Mouse (Mus musculus) myocyte (in vitro differentiated cells): ENCODE measurements at regions not wholly inside any gene's neighbourhood (a gene's known extent, or its start where the extent isn't known, plus 50 kb on each side); places are given as distances from the start of the nearest gene placed in this dataset.

Experiments used
- H3K27me3 ChIP-seq: one replicate; pipeline ENCODE4 v1.6.1; 2011; ENCODE audit not compliant: control insufficient read depth, insufficient read depth, insufficient read length
- H3K36me3 ChIP-seq: one replicate; pipeline ENCODE4 v1.6.1; 2011; ENCODE audit not compliant: control insufficient read depth, insufficient read depth
- H3K4me2 ChIP-seq: one replicate; pipeline ENCODE4 v1.6.1; 2011; ENCODE audit warnings: low read depth, control low read depth
- H3K4me3 ChIP-seq: one replicate; pipeline ENCODE4 v1.5.1; 2011; ENCODE audit warnings: mild to moderate bottlenecking, control low read depth, moderate library complexity
- H3K79me2 ChIP-seq: one replicate; pipeline ENCODE4 v1.6.1; 2011; ENCODE audit not compliant: control insufficient read depth, insufficient read depth
- H3ac ChIP-seq: one replicate; pipeline ENCODE4 v1.6.1; 2011; ENCODE audit not compliant: control insufficient read depth, insufficient read length
- CEBPB ChIP-seq: IDR thresholded peaks from 2 replicates; pipeline ENCODE4 v1.6.1; 2011; ENCODE audit warnings: mild to moderate bottlenecking, moderate library complexity; ENCODE audit not compliant: poor library complexity, insufficient read depth, severe bottlenecking
- E2F4 ChIP-seq: IDR thresholded peaks from one replicate; pipeline ENCODE4 v1.6.1; 2011; ENCODE audit warnings: mild to moderate bottlenecking, control low read depth, moderate library complexity; ENCODE audit not compliant: insufficient read depth
- MAX ChIP-seq: IDR thresholded peaks from one replicate; pipeline ENCODE4 v1.6.1; 2011; ENCODE audit warnings: low read depth, mild to moderate bottlenecking, control low read depth
- MYOD1 ChIP-seq, 3 experiments: IDR thresholded peaks; one replicate each; pipeline ENCODE4 v1.6.1; 2011; ENCODE audit warnings: control low read depth in 2 of 3, low read depth in 2 of 3, mild to moderate bottlenecking in 2 of 3, moderate library complexity in 1 of 3; ENCODE audit not compliant: insufficient read length in 2 of 3, control insufficient read depth in 1 of 3
- MYOG ChIP-seq, 3 experiments: IDR thresholded peaks; one replicate each; pipeline ENCODE4 v1.6.1; 2011; ENCODE audit warnings: control low read depth in 2 of 3, low read depth in 2 of 3, mild to moderate bottlenecking in 2 of 3; ENCODE audit not compliant: insufficient read length in 2 of 3, control insufficient read depth in 1 of 3, insufficient read depth in 1 of 3
- POLR2A ChIP-seq: IDR thresholded peaks from one replicate; pipeline ENCODE4 v1.6.1; 2011; ENCODE audit warnings: low read depth, mild to moderate bottlenecking, control low read depth, moderate library complexity; ENCODE audit not compliant: insufficient read length
- POLR2AphosphoS2 ChIP-seq: IDR thresholded peaks from one replicate; pipeline ENCODE4 v1.6.1; 2011; ENCODE audit warnings: low read depth, control low read depth; ENCODE audit not compliant: insufficient read length
- REST ChIP-seq: IDR thresholded peaks from one replicate; pipeline ENCODE4 v1.6.1; 2011; ENCODE audit warnings: mild to moderate bottlenecking, control low read depth, moderate library complexity; ENCODE audit not compliant: insufficient read depth, insufficient read length
- SRF ChIP-seq: IDR thresholded peaks from one replicate; pipeline ENCODE4 v1.6.1; 2011; ENCODE audit warnings: low read depth; ENCODE audit not compliant: control insufficient read depth, insufficient read length
- TCF12 ChIP-seq: IDR thresholded peaks from one replicate; pipeline ENCODE4 v1.6.1; 2011; ENCODE audit warnings: mild to moderate bottlenecking, control low read depth; ENCODE audit not compliant: poor library complexity, insufficient read depth, severe bottlenecking
- TCF3 ChIP-seq: IDR thresholded peaks from one replicate; pipeline ENCODE4 v1.6.1; 2011; ENCODE audit warnings: low read depth, control low read depth; ENCODE audit not compliant: insufficient read length
- USF1 ChIP-seq: IDR thresholded peaks from one replicate; pipeline ENCODE4 v1.6.1; 2011; ENCODE audit warnings: low read depth, mild to moderate bottlenecking, control low read depth, moderate library complexity

DNA sequence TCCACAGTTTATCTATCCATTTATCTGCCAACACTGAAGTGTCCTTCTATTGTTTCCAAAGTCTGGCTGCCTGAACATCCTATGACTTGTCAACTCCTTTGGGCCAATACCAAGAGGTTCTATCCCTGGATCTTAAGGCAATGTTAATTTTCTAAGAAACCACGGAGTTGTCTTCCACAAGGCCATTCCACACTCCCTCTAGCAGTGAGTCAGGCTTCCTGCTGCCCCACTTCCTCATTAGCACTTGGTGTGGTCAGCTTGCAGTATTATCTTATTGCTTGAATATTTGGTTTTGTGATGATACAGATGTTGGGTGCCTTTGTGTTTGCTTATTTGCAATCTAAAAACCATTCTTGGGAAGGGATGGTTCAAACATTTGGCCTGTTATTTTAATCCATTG, 87.5 kb upstream of the Ppp2r2d start:
- TF ChIP-seq SRF (no peak), E2F4 (no peak), MYOG (IDR thresholded peaks at IDR 0.05; ENCODE audit: control insufficient read depth in 1 of 3, insufficient read depth in 1 of 3, insufficient read length in 2 of 3, low read depth in 2 of 3) (no peak), MYOD1 (IDR thresholded peaks at IDR 0.05; ENCODE audit: control insufficient read depth in 1 of 3, insufficient read length in 2 of 3, low read depth in 2 of 3) (no peak), TCF12 (no peak), TCF3 (no peak), MAX (no peak), POLR2A (no peak), POLR2AphosphoS2 (no peak), CEBPB (no peak), REST (no peak)
- Histone ChIP-seq H3K36me3 (no peaks in the 10 kb centered on the region), H3K4me2 (peak overlapping the region; percentile 41), H3K79me2 (no peaks in the 10 kb centered on the region), H3K27me3 (no peaks in the 10 kb centered on the region), H3K4me3 (no peak overlapping the region), H3ac (no peak overlapping the region)

DNA sequence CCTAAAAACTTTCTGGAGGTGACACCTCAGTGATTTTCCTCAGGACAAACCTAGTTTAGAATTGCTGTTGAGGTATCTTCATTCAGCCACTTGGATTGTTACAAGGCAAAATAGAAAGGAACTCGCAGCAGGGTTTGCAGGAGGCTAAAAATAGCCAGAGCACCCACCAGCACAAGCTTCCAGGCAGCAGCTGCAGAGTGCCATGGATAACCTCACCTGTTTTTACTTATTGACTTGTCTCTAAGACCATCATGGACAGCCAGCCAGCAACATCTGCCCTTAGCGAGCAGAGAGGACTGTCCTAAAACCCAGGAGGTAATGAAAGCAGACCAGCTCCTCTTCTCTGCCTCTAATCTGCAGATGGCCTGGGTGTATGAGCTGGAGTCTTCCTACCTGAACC, 97.4 kb upstream of the Ppp2r2d start:
- Histone ChIP-seq H3K79me2 (no peaks in the 10 kb centered on the region), H3ac (no peak overlapping the region), H3K36me3 (no peaks in the 10 kb centered on the region), H3K27me3 (no peaks in the 10 kb centered on the region), H3K4me2 (no peak overlapping the region), H3K4me3 (no peak overlapping the region)
- TF ChIP-seq SRF (no peak), MYOG (IDR thresholded peaks at IDR 0.05; ENCODE audit: control insufficient read depth in 1 of 3, insufficient read depth in 1 of 3, insufficient read length in 2 of 3, low read depth in 2 of 3) (peak in 2 of 3 experiments; percentile 41 to 61), MYOD1 (IDR thresholded peaks at IDR 0.05; ENCODE audit: control insufficient read depth in 1 of 3, insufficient read length in 2 of 3, low read depth in 2 of 3) (peak in 2 of 3 experiments; percentile 56 to 72)

GRCm38 (mm10) chr7:138746616-138747015, 99.3 kb upstream of the Ppp2r2d start:
- no peak for TF ChIP-seq MYOG (IDR thresholded peaks at IDR 0.05; ENCODE audit: control insufficient read depth in 1 of 3, insufficient read depth in 1 of 3, insufficient read length in 2 of 3, low read depth in 2 of 3)
- Histone ChIP-seq H3K36me3 (no peaks in the 10 kb centered on the region), H3ac (no peak overlapping the region), H3K4me2 (no peak overlapping the region), H3K27me3 (no peaks in the 10 kb centered on the region), H3K4me3 (no peak overlapping the region), H3K79me2 (no peaks in the 10 kb centered on the region)

DNA sequence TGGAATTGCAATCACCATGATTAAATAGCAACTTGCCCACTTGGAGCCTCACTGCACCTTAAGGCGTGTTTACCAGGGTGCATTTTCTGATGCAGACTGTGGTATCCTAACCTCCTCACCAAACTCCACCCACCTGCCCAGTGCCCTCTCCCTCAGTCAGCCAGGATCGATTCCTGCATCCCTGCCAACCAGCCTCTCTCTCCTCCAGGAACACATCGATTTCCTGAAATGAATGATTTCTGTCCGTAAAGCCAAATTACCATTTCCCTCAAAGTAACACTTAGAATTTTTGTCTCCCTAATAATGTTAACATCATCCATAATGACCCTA, 103.4 kb upstream of the Ppp2r2d start:
- Histone ChIP-seq H3K4me3 (no peak overlapping the region), H3K4me2 (no peak overlapping the region), H3K79me2 (no peaks in the 10 kb centered on the region), H3ac (no peak overlapping the region), H3K36me3 (no peaks in the 10 kb centered on the region), H3K27me3 (no peaks in the 10 kb centered on the region)
- TF ChIP-seq USF1 = no peak
- no peak for TF ChIP-seq E2F4
- no peak for TF ChIP-seq SRF
- TF ChIP-seq MAX = no peak
- TF ChIP-seq REST = no peak
- no peak for TF ChIP-seq CEBPB
- TF ChIP-seq POLR2A = no peak

GRCm38 (mm10) chr7:138741816-138742515, 103.9 kb upstream of the Ppp2r2d start:
- Histone ChIP-seq H3ac (no peak overlapping the region), H3K27me3 (no peaks in the 10 kb centered on the region), H3K36me3 (no peaks in the 10 kb centered on the region), H3K4me2 (no peak overlapping the region), H3K79me2 (no peaks in the 10 kb centered on the region), H3K4me3 (no peak overlapping the region)
- no peak for TF ChIP-seq SRF
- no peak for TF ChIP-seq USF1
- TF ChIP-seq POLR2A = no peak
- no peak for TF ChIP-seq TCF12
- no peak for TF ChIP-seq TCF3
- TF ChIP-seq MYOD1 (IDR thresholded peaks at IDR 0.05; ENCODE audit: control insufficient read depth in 1 of 3, insufficient read length in 2 of 3, low read depth in 2 of 3) = no peak
- TF ChIP-seq CEBPB = no peak
- TF ChIP-seq REST = no peak
- TF ChIP-seq E2F4 = no peak
